Mouse (Mus musculus) layer of hippocampus, postnatal 14 days (tissue): ENCODE measurements around the gene Gm13696. TPM values are rescaled to one million over a fixed set of nuclear protein-coding genes. Genes with fewer than 3 reads are reported as not detected.

Experiments used
- DNase-seq, 2 experiments: peaks; one replicate each; pipeline ENCODE4 v3.0.0; 2021 to 2022; ENCODE audit warnings: low spot score in 2 of 2, mixed read lengths in 1 of 2
- total RNA-seq, 2 experiments: library from RNA; stranded (reverse); gene quantifications; 2 replicates each; pipeline ENCODE4 v1.2.3; 2021

Gene Gm13696
- total RNA-seq, 2 experiments from 2014 or later = 1.2 to 1.6 TPM

GRCm38 (mm10) chr2:84023319-84023718 lies 50.4 kb downstream of the Gm13696 start:
- no peak for DNase-seq

Other genes with a start within 250 kb of the Gm13696 start
- 10 to 100 TPM; 48.5 to 69.0 TPM for gene Itgav, start 248.7 kb upstream of the Gm13696 start, total RNA-seq
- 100 to 1,000 TPM; 189 to 197 TPM for gene Fam171b, start 160.5 kb upstream of the Gm13696 start, total RNA-seq
- gene Zswim2, start 31.9 kb upstream of the Gm13696 start, total RNA-seq = not detected
- 1 to 10 TPM; 1.2 to 1.6 TPM for gene Gm13698, start 17.4 kb upstream of the Gm13696 start, total RNA-seq
- 1 to 10 TPM; 1.2 to 1.6 TPM for gene Gm13693, start 11.6 kb upstream of the Gm13696 start, total RNA-seq
- gene Gm13695, start 5.8 kb upstream of the Gm13696 start, total RNA-seq = 1 to 10 TPM in 1 of 2 experiments, not detected in 1; 1.2 TPM
- gene Gm13694, start 5.8 kb downstream of the Gm13696 start, total RNA-seq = 1 to 10 TPM; 1.2 to 1.6 TPM
- gene Gm13697, start 11.6 kb downstream of the Gm13696 start, total RNA-seq = 1 to 10 TPM; 1.2 to 1.6 TPM
- gene Gm13691, start 17.4 kb downstream of the Gm13696 start, total RNA-seq = 1 to 10 TPM; 1.2 to 1.6 TPM